Mouse (Mus musculus) liver, embryonic 14.5 days (tissue): ENCODE results near the gene Aldoc.

Experiments
- CTCF ChIP-seq: IDR thresholded peaks from 2 replicates; pipeline ENCODE4 v1.5.1; 2016; ENCODE audit warnings: antibody characterized with exemption, low read depth, control low read depth
- EP300 ChIP-seq: IDR thresholded peaks from 2 replicates; pipeline ENCODE4 v1.6.1; 2016; ENCODE audit warnings: antibody characterized with exemption, low read depth

GRCm38 (mm10) chr11:78347070-78347754 is 24.4 kb downstream of the Aldoc start:
- TF ChIP-seq CTCF (peak; percentile 94), EP300 (no peak)
